Mouse (Mus musculus) left cerebral cortex, postnatal 10 days (tissue): ENCODE results near the gene Ccdc142. TPM values are rescaled to one million over a fixed set of nuclear protein-coding genes. Genes with fewer than 3 reads are reported as not detected.

Source experiments
- DNase-seq, 2 experiments: peaks; one replicate each; pipeline ENCODE4 v3.0.0; 2021 to 2022; ENCODE audit warnings: low spot score in 2 of 2, mixed read lengths in 1 of 2; ENCODE audit errors: extremely low spot score in 1 of 2
- intact Hi-C: fragments of 180-260 bp; cut with DNase I; formaldehyde crosslinking; loops from one replicate; pipeline ENCODE4 v1.15.1; 2025
- total RNA-seq, 2 experiments: library from RNA; stranded (reverse); gene quantifications; 2 replicates each; pipeline ENCODE4 v1.2.3; 2021

Ccdc142 gene
- total RNA-seq, 2 experiments from 2014 or later: 7.7 to 9.4 TPM

DNA sequence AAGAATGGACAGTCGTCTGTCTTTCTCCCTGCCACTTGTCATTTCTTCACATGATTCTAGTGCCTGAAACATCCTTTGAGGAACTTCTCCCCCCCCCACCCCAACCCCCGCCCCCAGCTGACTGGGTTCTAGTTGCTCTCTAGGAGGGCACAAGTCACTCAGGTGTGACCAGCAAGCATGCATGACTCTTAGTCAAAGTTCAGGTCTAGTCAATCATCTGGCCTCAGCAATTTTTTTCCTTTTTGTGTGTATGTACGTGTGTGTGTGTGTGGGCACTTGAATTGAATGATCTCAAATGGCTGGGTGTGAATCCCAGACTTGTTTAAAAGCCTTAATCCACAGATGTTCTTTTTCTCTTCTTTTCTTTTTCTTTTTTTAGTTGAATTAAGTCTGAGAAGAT, 32.8 kb downstream of the Ccdc142 start:
- intact Hi-C loops: no loop called here
- no peak for DNase-seq

DNA sequence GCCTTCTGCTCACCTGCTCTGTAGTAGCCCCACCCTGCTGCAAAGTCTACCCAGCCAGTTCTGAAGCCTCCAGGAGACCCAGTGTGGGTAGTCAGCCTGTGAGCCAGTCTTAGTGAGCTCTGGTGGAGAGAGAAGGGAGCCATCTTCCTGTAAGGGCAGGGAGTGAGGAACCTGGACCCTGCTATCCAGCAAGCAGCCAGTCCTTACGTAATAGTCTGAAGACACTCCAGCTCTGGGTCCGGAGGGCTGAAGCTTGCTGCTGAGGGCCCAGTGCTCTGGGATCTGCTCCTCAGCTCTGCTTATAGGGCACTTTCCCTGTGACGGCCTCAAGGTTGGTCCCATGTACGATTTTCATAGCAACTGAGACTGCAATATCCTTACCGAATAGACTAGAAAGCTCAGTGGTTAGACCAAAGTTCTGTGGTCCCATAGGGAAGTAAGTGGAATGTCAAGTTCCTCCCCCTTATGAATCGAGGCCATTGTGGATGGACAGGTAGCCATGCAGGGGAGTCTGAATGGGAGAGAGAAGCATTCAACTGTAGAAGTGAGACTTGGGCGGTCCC, 33.6 kb downstream of the Ccdc142 start, which contains the start of gene Rtkn:
TSS of gene Rtkn (plus strand) at position 513 of the 563 bp plus-strand sequence.
- DNase-seq: no peak
- intact Hi-C loops: no loop called here

GRCm38 (mm10) chr6:83135571-83136161, 34.3 kb downstream of the Ccdc142 start:
- intact Hi-C loops: no loop called here
- no peak for DNase-seq

- intact Hi-C loops: no loop called here
- no peak for DNase-seq
Observed at GRCm38 (mm10) chr6:83136291-83136880, 35.0 kb downstream of the Ccdc142 start.

DNA sequence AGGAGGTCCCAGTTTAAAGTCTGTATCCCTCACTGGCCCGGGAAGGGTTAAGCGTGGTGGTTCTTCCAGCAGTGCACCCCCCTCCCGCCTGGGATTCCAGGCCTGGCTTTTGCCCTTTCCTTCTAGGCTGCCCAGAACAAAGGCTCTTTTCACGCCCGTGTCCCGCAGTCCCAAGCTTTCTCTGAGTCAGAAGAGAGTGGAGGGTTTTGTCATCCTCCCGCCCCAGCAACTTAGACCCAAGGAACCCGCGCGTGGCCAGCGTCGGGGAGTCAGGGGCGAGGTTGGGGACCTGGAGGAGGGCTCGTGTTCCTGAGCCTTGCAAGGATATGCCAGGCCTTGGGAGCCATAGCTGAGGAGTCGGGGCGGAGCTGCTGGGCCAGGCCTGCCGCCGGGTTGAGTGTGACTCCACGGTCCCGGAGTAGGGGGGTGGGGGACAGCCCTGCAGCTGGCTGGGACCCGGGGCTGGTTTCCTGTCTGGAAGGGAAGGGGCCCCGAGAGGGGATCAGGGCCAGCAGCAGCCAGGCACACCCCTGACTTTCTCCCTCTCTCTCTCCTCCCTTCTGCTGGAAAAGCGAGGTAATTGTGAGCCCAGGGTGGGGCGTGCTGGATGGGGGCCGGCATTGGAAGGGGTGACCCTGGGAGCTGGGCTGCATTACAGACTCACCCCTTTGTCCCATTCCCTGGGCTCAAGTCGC, 35.6 kb downstream of the Ccdc142 start:
- intact Hi-C loops: no loop called here

DNA sequence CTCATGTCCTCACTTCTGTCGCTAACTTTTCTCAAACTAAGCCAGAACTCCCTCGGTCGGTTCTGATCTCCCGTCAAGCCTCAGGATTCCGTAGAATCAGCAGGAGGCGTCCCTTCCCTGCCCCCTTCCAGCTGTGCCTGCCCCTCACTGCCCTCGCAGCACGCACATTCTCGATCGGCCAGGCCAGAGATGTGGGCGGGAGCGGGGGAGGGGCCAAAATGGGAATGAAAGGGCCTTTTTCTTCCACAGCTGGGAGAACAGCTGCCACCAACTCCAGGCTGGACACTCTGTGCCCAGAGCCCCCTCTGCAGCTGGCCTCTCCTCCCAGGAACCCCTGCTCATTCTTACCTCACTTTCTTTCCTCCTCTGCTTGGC, 36.2 kb downstream of the Ccdc142 start:
- intact Hi-C loops: no loop called here
- peak in 1 of 2 experiments; percentile 94 for DNase-seq

More for the DNA sequence above, 35.6 kb downstream of the Ccdc142 start:
- DNase-seq: peak in 1 of 2 experiments; percentile 80

- peak in 1 of 2 experiments; percentile 66 for DNase-seq
- intact Hi-C loops: no loop called here
Observed at GRCm38 (mm10) chr6:83138056-83138455, 36.7 kb downstream of the Ccdc142 start.

GRCm38 (mm10) chr6:83140044-83140443, 38.6 kb downstream of the Ccdc142 start:
- DNase-seq: peak in 1 of 2 experiments; percentile 21
- intact Hi-C loops: no loop called here

- intact Hi-C loops: no loop called here
- peak in 1 of 2 experiments; percentile 69 for DNase-seq
Observed at GRCm38 (mm10) chr6:83141636-83142035, 40.2 kb downstream of the Ccdc142 start.

- DNase-seq: peak in 1 of 2 experiments; percentile 80
- intact Hi-C loops: no loop called here
Observed at GRCm38 (mm10) chr6:83142211-83142731, 40.9 kb downstream of the Ccdc142 start.

DNA sequence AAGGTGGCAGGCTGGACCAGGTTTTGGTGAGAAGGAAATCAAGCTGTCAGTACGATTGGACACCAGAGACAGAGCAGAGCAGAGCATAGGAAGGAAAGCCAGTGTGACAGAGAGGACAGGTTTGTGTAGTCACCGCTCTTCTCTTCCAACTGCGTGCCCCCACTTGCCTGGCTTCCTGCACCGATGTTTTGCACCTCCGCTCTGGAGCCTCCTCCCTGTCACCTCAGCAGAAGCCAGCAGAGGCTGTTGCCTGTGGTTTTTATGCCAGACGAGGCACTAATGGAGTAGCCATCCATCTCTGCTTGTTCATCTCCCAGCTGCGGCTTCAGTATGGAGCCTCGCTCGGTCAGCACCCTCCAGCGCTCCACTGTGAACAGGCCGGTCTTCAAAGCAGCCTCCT, 41.5 kb downstream of the Ccdc142 start:
- intact Hi-C loops: no loop called here
- DNase-seq: peak in 1 of 2 experiments; percentile 20

GRCm38 (mm10) chr6:83145209-83145608, 43.8 kb downstream of the Ccdc142 start:
- no peak for DNase-seq
- intact Hi-C loops: no loop called here

DNA sequence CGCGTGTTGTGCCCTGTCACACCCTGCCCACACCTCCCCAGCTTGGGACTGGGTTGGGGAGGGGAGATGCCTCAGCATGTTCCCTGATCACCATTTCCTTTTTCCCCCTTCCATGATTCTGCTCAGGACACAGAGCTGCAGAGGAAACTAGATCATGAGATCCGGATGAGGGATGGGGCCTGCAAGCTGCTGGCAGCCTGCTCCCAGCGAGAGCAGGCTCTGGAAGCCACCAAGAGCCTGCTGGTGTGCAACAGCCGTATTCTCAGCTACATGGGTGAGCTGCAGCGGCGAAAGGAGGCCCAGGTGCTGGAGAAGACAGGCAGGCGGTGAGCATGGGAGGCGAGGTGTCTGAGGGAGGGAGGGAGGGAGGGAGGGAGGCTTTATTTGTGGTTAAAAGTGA, 44.4 kb downstream of the Ccdc142 start:
- intact Hi-C loops: no loop called here
- no peak for DNase-seq

DNA sequence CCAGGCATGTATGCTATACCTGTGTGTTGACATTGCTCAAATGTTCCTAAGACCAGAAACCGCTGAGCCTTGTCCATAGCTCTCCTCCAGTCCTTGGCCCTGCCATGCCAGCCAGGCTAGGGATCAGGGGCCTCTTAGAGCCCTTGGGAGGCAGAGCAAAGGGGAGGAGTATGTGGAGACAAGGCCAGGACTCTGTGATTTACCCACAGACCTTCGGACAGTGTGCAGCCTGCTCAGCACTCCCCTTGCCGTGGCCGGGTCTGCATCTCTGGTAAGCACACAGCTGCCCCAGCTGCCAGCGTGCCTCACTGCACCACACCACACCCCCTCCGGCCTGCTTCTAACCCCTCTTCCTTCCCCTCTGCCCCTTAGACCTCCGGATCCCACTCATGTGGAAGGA, 45.9 kb downstream of the Ccdc142 start:
- DNase-seq: no peak
- intact Hi-C loops: no loop called here

GRCm38 (mm10) chr6:83151721-83152120, 50.3 kb downstream of the Ccdc142 start:
- DNase-seq: no peak
- intact Hi-C loops: no loop called here

- intact Hi-C loops: no loop called here
- no peak for DNase-seq
Observed at GRCm38 (mm10) chr6:83153038-83153437, 51.6 kb downstream of the Ccdc142 start.

DNA sequence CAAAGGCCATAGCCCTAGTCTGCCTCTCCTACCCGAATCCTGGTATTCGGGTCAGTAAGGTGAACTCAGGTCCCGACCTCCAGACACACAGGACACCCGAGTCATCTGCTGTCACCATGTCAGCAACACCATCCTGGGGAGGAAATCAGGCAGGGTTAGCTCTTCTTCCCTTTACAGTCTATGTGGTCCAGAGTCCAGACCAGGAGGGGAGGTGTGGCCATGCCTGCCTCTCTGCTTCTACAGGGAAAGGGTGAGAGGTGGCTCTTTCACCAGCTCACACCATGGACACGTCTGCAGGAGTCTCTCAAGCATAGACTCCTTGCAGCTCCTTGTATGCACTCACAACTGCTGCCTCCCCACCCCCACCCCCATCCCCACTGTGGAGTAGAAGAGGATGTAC, 52.1 kb downstream of the Ccdc142 start:
- intact Hi-C loops: no loop called here
- DNase-seq: no peak

DNA sequence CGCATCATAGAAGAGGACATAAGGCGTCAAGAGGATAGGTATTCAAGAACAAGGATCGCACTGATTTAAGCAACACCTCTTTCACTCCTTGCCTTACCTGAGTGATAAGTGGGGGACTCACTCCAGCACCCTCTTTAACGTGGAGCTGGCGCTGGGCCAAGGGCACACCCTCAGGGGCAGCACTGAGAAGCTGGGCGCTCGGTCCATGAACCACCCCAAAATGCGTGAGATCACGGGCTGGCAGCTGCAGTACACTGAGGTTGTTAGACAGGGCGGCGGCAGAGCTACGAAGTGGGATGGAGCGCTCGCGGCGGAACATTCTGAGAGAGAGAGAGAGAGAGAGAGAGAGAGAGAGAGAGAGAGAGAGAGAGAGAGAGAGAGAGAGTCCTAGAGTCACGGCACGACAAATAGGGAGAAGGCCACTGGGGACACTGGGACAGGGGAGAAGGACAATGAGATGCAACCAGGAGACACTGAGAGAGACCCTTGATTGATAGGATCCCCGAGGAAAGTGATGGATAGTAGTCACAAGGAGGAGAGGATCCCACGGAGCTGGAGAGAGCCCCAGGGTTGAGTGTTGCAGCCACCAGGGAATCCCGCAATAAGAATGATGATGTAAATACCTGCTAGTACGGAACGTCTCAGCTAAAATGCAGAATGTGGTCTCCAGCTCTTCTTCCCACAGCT, 54.3 kb downstream of the Ccdc142 start:
- intact Hi-C loops: no loop called here

GRCm38 (mm10) chr6:83156259-83156684, 54.9 kb downstream of the Ccdc142 start, which contains the start of the genes Wdr54 and 1700003E16Rik:
Gene Wdr54 (minus strand): TSS chr6:83156397.
Gene 1700003E16Rik (plus strand): TSS chr6:83156404.
- peak; percentile 81 to 90 for DNase-seq
- intact Hi-C loops: no loop called here

More for the DNA sequence above, 54.3 kb downstream of the Ccdc142 start:
- peak in 1 of 2 experiments; percentile 76 for DNase-seq
